Mouse (Mus musculus): ENCODE data around the gene Mccc2. TPM values are rescaled to one million over a fixed set of nuclear protein-coding genes. Genes with fewer than 3 reads are reported as not detected.

The Mccc2 gene
- polyA plus RNA-seq, 1 experiment, result 7.7 TPM

- no peaks in the 10 kb centered on the region for H3K27me3 ChIP-seq (ENCODE audit: control insufficient read depth, insufficient read depth, low read length)
- TF ChIP-seq CTCF (IDR thresholded peaks at IDR 0.05; ENCODE audit: borderline replicate concordance, control insufficient read depth, extremely low read depth, insufficient read depth, low read length, poor library complexity), result no peak
- no peak for TF ChIP-seq POLR2A (IDR thresholded peaks at IDR 0.05; ENCODE audit: control insufficient read depth, extremely low read depth, insufficient read depth, low read length, poor library complexity)
- no peak overlapping the region for H3K4me3 ChIP-seq (ENCODE audit: control insufficient read depth, insufficient read depth, low read length)
- no peak for DNase-seq
- WGBS, result 71% methylated on average over 12 of the region's 12 CpGs
- H3K36me3 ChIP-seq (ENCODE audit: control insufficient read depth, insufficient read depth, low read length), result no peaks in the 10 kb centered on the region
- H3K27ac ChIP-seq (ENCODE audit: control insufficient read depth, insufficient read depth, low read length), result no peak overlapping the region
- H3K4me1 ChIP-seq (replicated peaks; ENCODE audit: control insufficient read depth, insufficient read depth, low read length), result no peaks in the 10 kb centered on the region
Observed at GRCm38 (mm10) chr13:100005911-100006496, 9.4 kb downstream of the Mccc2 start.

DNA sequence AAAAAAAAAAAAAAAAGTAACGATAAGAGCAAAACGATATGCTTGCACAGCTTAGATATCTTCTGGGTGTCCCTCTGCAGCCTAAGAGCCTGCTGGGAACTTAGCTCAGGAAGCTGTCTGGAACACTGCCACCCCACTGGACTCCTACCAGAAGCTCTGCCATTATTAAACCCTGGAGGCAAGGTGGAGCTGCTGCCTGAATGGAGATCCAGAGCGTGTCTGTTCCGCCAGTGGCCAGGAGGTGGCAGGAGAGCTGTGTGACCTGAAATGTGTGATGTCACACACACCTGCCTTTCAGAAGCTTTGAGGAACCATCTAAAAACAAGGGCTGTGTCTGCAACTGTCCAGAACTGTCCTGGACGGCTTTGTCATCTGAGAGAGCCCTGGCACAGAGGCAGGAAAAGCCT is 13.6 kb downstream of the Mccc2 start:
- Histone ChIP-seq H3K4me3 (ENCODE audit: control insufficient read depth, insufficient read depth, low read length) (no peak overlapping the region), H3K36me3 (ENCODE audit: control insufficient read depth, insufficient read depth, low read length) (no peaks in the 10 kb centered on the region), H3K27ac (ENCODE audit: control insufficient read depth, insufficient read depth, low read length) (no peak overlapping the region), H3K4me1 (replicated peaks; ENCODE audit: control insufficient read depth, insufficient read depth, low read length) (no peaks in the 10 kb centered on the region), H3K27me3 (ENCODE audit: control insufficient read depth, insufficient read depth, low read length) (no peaks in the 10 kb centered on the region)
- 39% methylated on average over 5 of the region's 5 CpGs for WGBS
- peak; percentile 88 for DNase-seq
- TF ChIP-seq POLR2A (IDR thresholded peaks at IDR 0.05; ENCODE audit: control insufficient read depth, extremely low read depth, insufficient read depth, low read length, poor library complexity) (no peak), CTCF (IDR thresholded peaks at IDR 0.05; ENCODE audit: borderline replicate concordance, control insufficient read depth, extremely low read depth, insufficient read depth, low read length, poor library complexity) (peak; percentile 82)

DNA sequence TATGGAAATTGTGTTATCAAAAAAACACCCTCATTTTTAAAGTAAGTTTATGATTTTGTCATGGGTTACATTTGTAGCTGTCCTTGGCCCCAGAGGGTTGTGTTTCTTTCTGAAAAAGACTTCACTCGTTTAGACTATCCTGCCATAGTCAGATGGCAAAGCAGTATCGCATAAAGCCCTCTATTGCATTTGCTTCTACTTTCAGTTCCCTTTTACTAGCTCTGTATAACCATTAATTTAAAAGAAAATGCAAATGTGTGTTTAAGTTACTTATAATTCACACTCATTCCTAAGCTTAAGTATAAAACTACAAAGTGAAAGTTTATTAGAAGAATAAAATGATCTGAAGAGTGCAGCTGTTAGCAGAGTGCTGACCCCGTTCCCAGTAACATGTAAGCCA is 16.4 kb downstream of the Mccc2 start:
- no peak for DNase-seq
- Histone ChIP-seq H3K4me1 (replicated peaks; ENCODE audit: control insufficient read depth, insufficient read depth, low read length) (no peaks in the 10 kb centered on the region), H3K27ac (ENCODE audit: control insufficient read depth, insufficient read depth, low read length) (no peak overlapping the region), H3K4me3 (ENCODE audit: control insufficient read depth, insufficient read depth, low read length) (no peak overlapping the region), H3K36me3 (ENCODE audit: control insufficient read depth, insufficient read depth, low read length) (no peaks in the 10 kb centered on the region), H3K27me3 (ENCODE audit: control insufficient read depth, insufficient read depth, low read length) (no peaks in the 10 kb centered on the region)
- TF ChIP-seq CTCF (IDR thresholded peaks at IDR 0.05; ENCODE audit: borderline replicate concordance, control insufficient read depth, extremely low read depth, insufficient read depth, low read length, poor library complexity), result no peak
- no peak for TF ChIP-seq POLR2A (IDR thresholded peaks at IDR 0.05; ENCODE audit: control insufficient read depth, extremely low read depth, insufficient read depth, low read length, poor library complexity)
- 80% methylated on average over 3 of the region's 3 CpGs for WGBS

- DNase-seq, result no peak
- H3K4me3 ChIP-seq (ENCODE audit: control insufficient read depth, insufficient read depth, low read length), result no peak overlapping the region
- 94% methylated on average over 3 of the region's 3 CpGs for WGBS
- H3K27me3 ChIP-seq (ENCODE audit: control insufficient read depth, insufficient read depth, low read length), result no peaks in the 10 kb centered on the region
- H3K27ac ChIP-seq (ENCODE audit: control insufficient read depth, insufficient read depth, low read length), result no peak overlapping the region
- TF ChIP-seq CTCF (IDR thresholded peaks at IDR 0.05; ENCODE audit: borderline replicate concordance, control insufficient read depth, extremely low read depth, insufficient read depth, low read length, poor library complexity), result no peak
- no peak for TF ChIP-seq POLR2A (IDR thresholded peaks at IDR 0.05; ENCODE audit: control insufficient read depth, extremely low read depth, insufficient read depth, low read length, poor library complexity)
- H3K4me1 ChIP-seq (replicated peaks; ENCODE audit: control insufficient read depth, insufficient read depth, low read length), result no peaks in the 10 kb centered on the region
- H3K36me3 ChIP-seq (ENCODE audit: control insufficient read depth, insufficient read depth, low read length), result no peaks in the 10 kb centered on the region
Observed at GRCm38 (mm10) chr13:99998099-99998498, 17.3 kb downstream of the Mccc2 start.

- WGBS, result 96% methylated on average over 4 of the region's 4 CpGs
Observed at GRCm38 (mm10) chr13:99989592-99989991, 25.8 kb downstream of the Mccc2 start.

GRCm38 (mm10) chr13:99983320-99983719 is 32.1 kb downstream of the Mccc2 start:
- H3K4me1 ChIP-seq (replicated peaks; ENCODE audit: control insufficient read depth, insufficient read depth, low read length), result no peaks in the 10 kb centered on the region
- no peak for DNase-seq
- H3K27ac ChIP-seq (ENCODE audit: control insufficient read depth, insufficient read depth, low read length), result no peak overlapping the region
- no peaks in the 10 kb centered on the region for H3K36me3 ChIP-seq (ENCODE audit: control insufficient read depth, insufficient read depth, low read length)
- H3K27me3 ChIP-seq (ENCODE audit: control insufficient read depth, insufficient read depth, low read length), result no peaks in the 10 kb centered on the region
- H3K4me3 ChIP-seq (ENCODE audit: control insufficient read depth, insufficient read depth, low read length), result no peak overlapping the region
- TF ChIP-seq CTCF (IDR thresholded peaks at IDR 0.05; ENCODE audit: borderline replicate concordance, control insufficient read depth, extremely low read depth, insufficient read depth, low read length, poor library complexity) (no peak), POLR2A (IDR thresholded peaks at IDR 0.05; ENCODE audit: control insufficient read depth, extremely low read depth, insufficient read depth, low read length, poor library complexity) (no peak)
- WGBS, result 97% methylated on average over 1 of the region's 1 CpGs

More at GRCm38 (mm10) chr13:99989592-99989991, 25.8 kb downstream of the Mccc2 start:
- Histone ChIP-seq H3K36me3 (ENCODE audit: control insufficient read depth, insufficient read depth, low read length) (no peaks in the 10 kb centered on the region), H3K27ac (ENCODE audit: control insufficient read depth, insufficient read depth, low read length) (no peak overlapping the region), H3K4me3 (ENCODE audit: control insufficient read depth, insufficient read depth, low read length) (no peak overlapping the region), H3K4me1 (replicated peaks; ENCODE audit: control insufficient read depth, insufficient read depth, low read length) (no peaks in the 10 kb centered on the region), H3K27me3 (ENCODE audit: control insufficient read depth, insufficient read depth, low read length) (no peaks in the 10 kb centered on the region)
- no peak for TF ChIP-seq POLR2A (IDR thresholded peaks at IDR 0.05; ENCODE audit: control insufficient read depth, extremely low read depth, insufficient read depth, low read length, poor library complexity)
- TF ChIP-seq CTCF (IDR thresholded peaks at IDR 0.05; ENCODE audit: borderline replicate concordance, control insufficient read depth, extremely low read depth, insufficient read depth, low read length, poor library complexity), result no peak
- DNase-seq, result no peak

DNA sequence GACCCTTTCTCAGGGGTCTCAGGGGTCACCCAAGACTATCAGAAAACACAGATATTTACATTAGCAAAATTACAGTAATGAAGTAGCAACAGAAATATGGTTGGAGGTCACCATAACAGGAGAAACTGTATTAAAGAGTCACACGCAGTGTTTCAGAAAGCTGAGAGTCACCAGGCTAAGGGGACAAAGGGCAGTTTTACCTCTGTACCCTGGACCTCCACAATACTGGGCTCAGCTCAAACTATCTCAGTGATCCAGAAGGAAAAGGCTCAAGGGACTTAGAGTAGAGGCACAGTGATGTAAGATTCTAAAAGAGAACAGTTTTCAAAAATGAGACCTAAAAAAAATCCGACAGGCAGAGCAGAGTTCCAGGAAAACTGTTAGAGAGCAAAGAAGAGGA is 36.0 kb downstream of the Mccc2 start:
- H3K4me1 ChIP-seq (replicated peaks; ENCODE audit: control insufficient read depth, insufficient read depth, low read length), result no peaks in the 10 kb centered on the region
- no peak for DNase-seq
- H3K27me3 ChIP-seq (ENCODE audit: control insufficient read depth, insufficient read depth, low read length), result no peaks in the 10 kb centered on the region
- TF ChIP-seq POLR2A (IDR thresholded peaks at IDR 0.05; ENCODE audit: control insufficient read depth, extremely low read depth, insufficient read depth, low read length, poor library complexity) (no peak), CTCF (IDR thresholded peaks at IDR 0.05; ENCODE audit: borderline replicate concordance, control insufficient read depth, extremely low read depth, insufficient read depth, low read length, poor library complexity) (no peak)
- no peaks in the 10 kb centered on the region for H3K36me3 ChIP-seq (ENCODE audit: control insufficient read depth, insufficient read depth, low read length)
- no peak overlapping the region for H3K4me3 ChIP-seq (ENCODE audit: control insufficient read depth, insufficient read depth, low read length)
- no peak overlapping the region for H3K27ac ChIP-seq (ENCODE audit: control insufficient read depth, insufficient read depth, low read length)
- 73% methylated on average over 2 of the region's 2 CpGs for WGBS

All from thymus, adult 2 months (tissue).